Mouse (Mus musculus) CH12.LX (cell line): ENCODE measurements around the gene Pbp2.

Experiments
- CHD1 ChIP-seq: IDR thresholded peaks from 2 replicates; pipeline ENCODE4 v1.6.1; 2012; ENCODE audit warnings: low read depth, low read length, improper control_type of control experiment, inconsistent platforms
- POLR2A ChIP-seq: IDR thresholded peaks from 2 replicates; pipeline ENCODE4 v1.6.1; 2011; ENCODE audit warnings: low read depth, mild to moderate bottlenecking, improper control_type of control experiment, low read length

DNA sequence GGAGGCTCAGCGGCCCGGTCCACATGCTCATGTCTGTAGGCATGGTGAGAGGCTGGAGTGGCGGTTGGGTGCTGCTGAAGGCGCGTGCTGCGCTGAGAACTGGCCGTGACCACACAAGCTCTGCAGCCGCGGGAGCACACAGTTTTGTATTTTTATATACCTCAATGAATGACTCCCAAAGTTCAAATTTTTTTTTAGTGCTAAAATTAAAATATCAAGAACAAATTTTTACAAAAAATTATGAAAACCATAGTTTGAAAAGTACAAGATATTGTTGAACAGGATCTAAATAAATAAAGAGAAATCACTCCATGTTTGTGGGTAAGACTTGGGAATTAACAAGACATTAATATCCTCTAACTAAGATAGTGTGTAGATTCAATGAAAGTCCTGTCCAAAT lies at the start of gene Pbp2:
- no peak for TF ChIP-seq CHD1
- no peak for TF ChIP-seq POLR2A
